Mouse (Mus musculus) embryonic facial prominence, embryonic 13.5 days (tissue): Measurements from ENCODE around the gene Crip1. TPM values are rescaled to one million over a fixed set of nuclear protein-coding genes. Genes with fewer than 3 reads are reported as not detected.
"Not testable (repeated sequence)": the region's sequence is repeated elsewhere in the genome, so short reads cannot be mapped to it uniquely, and the experiment has no call there.

Experiments
- ATAC-seq: fragments of 200-750 bp; cut with Nextera tagmentation; 2 replicates; pipeline ENCODE4 v1.8.0; 2017; ENCODE audit warnings: low read depth; ENCODE audit not compliant: insufficient number of reproducible peaks, insufficient read depth, low FRiP score, low TSS enrichment
- H3K27ac ChIP-seq: fragments of 300-500 bp; sonication (generic); 2 replicates; pipeline ENCODE4 v1.5.1; 2015; ENCODE audit warnings: moderate library complexity, mild to moderate bottlenecking, inconsistent platforms
- H3K27me3 ChIP-seq: fragments of 300-500 bp; sonication (generic); 2 replicates; pipeline ENCODE4 v1.6.1; 2015; ENCODE audit warnings: mild to moderate bottlenecking, inconsistent platforms
- H3K36me3 ChIP-seq: fragments of 300-500 bp; sonication (generic); 2 replicates; pipeline ENCODE4 v1.6.1; 2015; ENCODE audit warnings: mild to moderate bottlenecking, inconsistent platforms
- H3K4me1 ChIP-seq: fragments of 300-500 bp; sonication (generic); 2 replicates; pipeline ENCODE4 v1.6.1; 2015; ENCODE audit warnings: inconsistent platforms
- H3K4me2 ChIP-seq: fragments of 300-500 bp; sonication (generic); 2 replicates; pipeline ENCODE4 v1.6.1; 2015; ENCODE audit warnings: moderate library complexity, mild to moderate bottlenecking, inconsistent platforms
- H3K4me3 ChIP-seq: fragments of 300-500 bp; sonication (generic); 2 replicates; pipeline ENCODE4 v1.5.1; 2015; ENCODE audit warnings: mild to moderate bottlenecking, inconsistent platforms
- H3K9ac ChIP-seq: fragments of 300-500 bp; sonication (generic); 2 replicates; pipeline ENCODE4 v1.6.1; 2015; ENCODE audit warnings: mild to moderate bottlenecking, inconsistent platforms
- H3K9me3 ChIP-seq: fragments of 300-500 bp; sonication (generic); 2 replicates; pipeline ENCODE4 v1.6.1; 2016; ENCODE audit warnings: inconsistent platforms
- WGBS: fragments of 180-500 bp; shearing (Covaris S2); methylation state at CpG from one replicate; pipeline ENCODE4 v1.1.7; 2015; ENCODE audit warnings: mixed read lengths; 5-methylcytosine and 5-hydroxymethylcytosine counted together
- polyA plus RNA-seq: library from polyadenylated mRNA; unstranded; fragments of >200 nt; fragmentation: Nextera tagmentation; extraction: Ambion mirVana; gene quantifications from 2 replicates; pipeline ENCODE4 v1.2.1, GENCODE M21; 2015

Gene Crip1
- polyA plus RNA-seq, 1 experiment from 2014 or later = 230 TPM

- peaks cover 38% of the 10 kb centered on the region for H3K27me3 ChIP-seq
- H3K4me3 ChIP-seq = peak overlapping the region; percentile 74
- no peak overlapping the region for H3K27ac ChIP-seq
- no peak overlapping the region for H3K9ac ChIP-seq
- H3K4me2 ChIP-seq = peak overlapping the region; percentile 85
- 91% methylated on average over 51 of the region's 51 CpGs for WGBS
- H3K36me3 ChIP-seq = peaks cover 33% of the 10 kb centered on the region
- no peaks in the 10 kb centered on the region for H3K9me3 ChIP-seq
- H3K4me1 ChIP-seq = peaks cover 28% of the 10 kb centered on the region
- no peak for ATAC-seq
Observed at GRCm38 (mm10) chr12:113188349-113189055, 42.4 kb downstream of the Crip1 start.

- WGBS = 67% methylated on average over 2 of the region's 2 CpGs
- Histone ChIP-seq H3K27me3 (no peaks in the 10 kb centered on the region; the same call in 1 of the 2 replicates), H3K9ac (no peak overlapping the region), H3K4me2 (no peak overlapping the region), H3K4me1 (no peaks in the 10 kb centered on the region), H3K9me3 (peaks cover 5% of the 10 kb centered on the region; the same call in 1 of the 2 replicates), H3K36me3 (peaks cover 27% of the 10 kb centered on the region), H3K4me3 (no peak overlapping the region), H3K27ac (no peak overlapping the region)
- no peak for ATAC-seq
Observed at GRCm38 (mm10) chr12:113193423-113193822, 47.3 kb downstream of the Crip1 start.

GRCm38 (mm10) chr12:113199132-113199531 is 53.0 kb downstream of the Crip1 start:
- H3K4me2 ChIP-seq, H3K4me1 ChIP-seq, H3K4me3 ChIP-seq, H3K36me3 ChIP-seq, H3K9me3 ChIP-seq, H3K27ac ChIP-seq, ATAC-seq, H3K9ac ChIP-seq, H3K27me3 ChIP-seq: not testable (repeated sequence)
- WGBS = 91% methylated on average over 3 of the region's 6 CpGs

GRCm38 (mm10) chr12:113201301-113201700 is 55.2 kb downstream of the Crip1 start:
- ATAC-seq = 0 out of 2 replicates have a peak, but pooled peaks have one; percentile 48
- Histone ChIP-seq H3K4me1 (no peaks in the 10 kb centered on the region), H3K9me3 (no peaks in the 10 kb centered on the region), H3K4me2 (no peak overlapping the region), H3K4me3 (no peak overlapping the region), H3K36me3 (no peaks in the 10 kb centered on the region), H3K27me3 (no peaks in the 10 kb centered on the region), H3K9ac (no peak overlapping the region), H3K27ac (no peak overlapping the region)
- WGBS = 94% methylated on average over 4 of the region's 4 CpGs

GRCm38 (mm10) chr12:113202008-113202407 is 55.9 kb downstream of the Crip1 start:
- ATAC-seq = no peak
- no peak overlapping the region for H3K9ac ChIP-seq

More at GRCm38 (mm10) chr12:113202008-113202407, 55.9 kb downstream of the Crip1 start:
- no peaks in the 10 kb centered on the region for H3K4me1 ChIP-seq
- no peaks in the 10 kb centered on the region for H3K36me3 ChIP-seq
- H3K9me3 ChIP-seq = no peaks in the 10 kb centered on the region
- no peak overlapping the region for H3K27ac ChIP-seq
- H3K4me3 ChIP-seq = no peak overlapping the region
- no peaks in the 10 kb centered on the region for H3K27me3 ChIP-seq
- no peak overlapping the region for H3K4me2 ChIP-seq

Other genes with a start within 250 kb of the Crip1 start
- gene Jag2, start 216.5 kb upstream of the Crip1 start, polyA plus RNA-seq = 7.4 and 11.5 TPM in 2 replicates
- 83.4 and 103 TPM in 2 replicates for gene Nudt14, start 204.2 kb upstream of the Crip1 start, polyA plus RNA-seq
- 29.3 and 29.5 TPM in 2 replicates for gene Btbd6, start 169.8 kb upstream of the Crip1 start, polyA plus RNA-seq
- 74.9 and 80.1 TPM in 2 replicates for gene Brf1, start 145.6 kb upstream of the Crip1 start, polyA plus RNA-seq
- 13.3 and 14.2 TPM in 2 replicates for gene Pacs2, start 131.8 kb upstream of the Crip1 start, polyA plus RNA-seq
- gene Tex22, start 71.8 kb upstream of the Crip1 start, polyA plus RNA-seq = not detected in 2 replicates
- 18.5 and 18.6 TPM in 2 replicates for gene Mta1, start 48.0 kb upstream of the Crip1 start, polyA plus RNA-seq
- 63.4 and 72.3 TPM in 2 replicates for gene Crip2, start 6.1 kb upstream of the Crip1 start, polyA plus RNA-seq
- gene Tedc1, start 10.1 kb downstream of the Crip1 start, polyA plus RNA-seq = 32.0 and 33.9 TPM in 2 replicates
- gene Tmem121, start 39.6 kb downstream of the Crip1 start, polyA plus RNA-seq = 16.6 and 18.0 TPM in 2 replicates